Mouse (Mus musculus): ENCODE data around the gene Large2. TPM values are rescaled to one million over a fixed set of nuclear protein-coding genes. Genes with fewer than 3 reads are reported as not detected.

The Large2 gene
- polyA plus RNA-seq, 1 experiment from 2014 or later = 2.7 TPM

GRCm38 (mm10) chr2:92375788-92376187 lies 1.1 kb upstream of the Large2 start:
- 6% methylated on average over 10 of the region's 10 CpGs for WGBS (ENCODE audit: insufficient replicate concordance)
- peaks cover 24% of the 10 kb centered on the region for H3K4me1 ChIP-seq (ENCODE audit: insufficient read depth)
- H3K4me3 ChIP-seq (ENCODE audit: low read depth, low read length) = peak overlapping the region; percentile 85
- peaks cover 6% of the 10 kb centered on the region for H3K27me3 ChIP-seq (ENCODE audit: insufficient read depth, low read length)
- DNase-seq = peak; percentile 31
- H3K9me3 ChIP-seq (ENCODE audit: low read length) = no peaks in the 10 kb centered on the region
- peak overlapping the region; percentile 89 for H3K27ac ChIP-seq (ENCODE audit: low read depth)
- peak overlapping the region; percentile 83 for H3K9ac ChIP-seq (replicated peaks)
- no peak for ATAC-seq
- no peak for TF ChIP-seq CTCF (IDR thresholded peaks at IDR 0.05; ENCODE audit: low read depth)
- no peak for TF ChIP-seq EP300 (IDR thresholded peaks at IDR 0.05; ENCODE audit: low read depth)
- H3K4me2 ChIP-seq (ENCODE audit: low read depth, low read length) = peak overlapping the region; percentile 95
- peaks cover 37% of the 10 kb centered on the region for H3K36me3 ChIP-seq (replicated peaks; ENCODE audit: insufficient read depth, low read length)

- Histone ChIP-seq H3K9me3 (ENCODE audit: low read length) (no peaks in the 10 kb centered on the region), H3K4me2 (ENCODE audit: low read depth, low read length) (peak overlapping the region; percentile 95), H3K36me3 (replicated peaks; ENCODE audit: insufficient read depth, low read length) (peaks cover 31% of the 10 kb centered on the region), H3K4me3 (ENCODE audit: low read depth, low read length) (peak overlapping the region; percentile 85), H3K4me1 (ENCODE audit: insufficient read depth) (peaks cover 24% of the 10 kb centered on the region), H3K9ac (replicated peaks) (peak overlapping the region; percentile 83), H3K27me3 (ENCODE audit: insufficient read depth, low read length) (peaks cover 12% of the 10 kb centered on the region), H3K27ac (ENCODE audit: low read depth) (peak overlapping the region; percentile 89)
- DNase-seq = peak; percentile 96
- TF ChIP-seq EP300 (IDR thresholded peaks at IDR 0.05; ENCODE audit: low read depth) (peak; percentile 73; the same call in 1 of the 2 replicates), CTCF (IDR thresholded peaks at IDR 0.05; ENCODE audit: low read depth) (no peak)
- under 1% methylated on average over 25 of the region's 29 CpGs for WGBS (ENCODE audit: insufficient replicate concordance)
- peak; percentile 91 for ATAC-seq
Observed at GRCm38 (mm10) chr2:92375099-92375623, 492 bp upstream of the Large2 start.

- H3K4me3 ChIP-seq (ENCODE audit: low read depth, low read length) = no peak overlapping the region
- peaks cover 20% of the 10 kb centered on the region for H3K27me3 ChIP-seq (ENCODE audit: insufficient read depth, low read length)
- peaks cover 13% of the 10 kb centered on the region for H3K36me3 ChIP-seq (replicated peaks; ENCODE audit: insufficient read depth, low read length)
- no peak overlapping the region for H3K4me2 ChIP-seq (ENCODE audit: low read depth, low read length)
- ATAC-seq = no peak
- H3K9me3 ChIP-seq (ENCODE audit: low read length) = no peaks in the 10 kb centered on the region
- no peak overlapping the region for H3K9ac ChIP-seq (replicated peaks)
- no peak overlapping the region for H3K27ac ChIP-seq (ENCODE audit: low read depth)
- 72% methylated on average over 11 of the region's 11 CpGs for WGBS (ENCODE audit: insufficient replicate concordance)
- TF ChIP-seq EP300 (IDR thresholded peaks at IDR 0.05; ENCODE audit: low read depth) = no peak
- no peak for TF ChIP-seq CTCF (IDR thresholded peaks at IDR 0.05; ENCODE audit: low read depth)
- no peak for DNase-seq
- H3K4me1 ChIP-seq (ENCODE audit: insufficient read depth) = peaks cover 24% of the 10 kb centered on the region
Observed at GRCm38 (mm10) chr2:92373437-92373813, 1.2 kb downstream of the Large2 start.

- WGBS (ENCODE audit: insufficient replicate concordance) = 55% methylated on average over 9 of the region's 9 CpGs
- DNase-seq (peak; percentile 46), ATAC-seq (no peak)
- no peak for TF ChIP-seq CTCF (IDR thresholded peaks at IDR 0.05; ENCODE audit: low read depth)
- TF ChIP-seq EP300 (IDR thresholded peaks at IDR 0.05; ENCODE audit: low read depth) = no peak
- Histone ChIP-seq H3K9me3 (ENCODE audit: low read length) (no peaks in the 10 kb centered on the region), H3K4me1 (ENCODE audit: insufficient read depth) (peaks cover 24% of the 10 kb centered on the region), H3K27me3 (ENCODE audit: insufficient read depth, low read length) (peaks cover 20% of the 10 kb centered on the region), H3K9ac (replicated peaks) (no peak overlapping the region), H3K36me3 (replicated peaks; ENCODE audit: insufficient read depth, low read length) (peaks cover 8% of the 10 kb centered on the region), H3K27ac (ENCODE audit: low read depth) (no peak overlapping the region), H3K4me2 (ENCODE audit: low read depth, low read length) (no peak overlapping the region), H3K4me3 (ENCODE audit: low read depth, low read length) (no peak overlapping the region)
Observed at GRCm38 (mm10) chr2:92372767-92373436, 1.8 kb downstream of the Large2 start.

GRCm38 (mm10) chr2:92371971-92372690 lies 2.5 kb downstream of the Large2 start:
- DNase-seq (no peak), ATAC-seq (no peak)
- Histone ChIP-seq H3K36me3 (replicated peaks; ENCODE audit: insufficient read depth, low read length) (peaks cover under 1% of the 10 kb centered on the region; the same call in 1 of the 2 replicates), H3K27me3 (ENCODE audit: insufficient read depth, low read length) (peaks cover 20% of the 10 kb centered on the region), H3K9me3 (ENCODE audit: low read length) (no peaks in the 10 kb centered on the region), H3K4me2 (ENCODE audit: low read depth, low read length) (no peak overlapping the region), H3K4me1 (ENCODE audit: insufficient read depth) (peaks cover 24% of the 10 kb centered on the region), H3K4me3 (ENCODE audit: low read depth, low read length) (no peak overlapping the region), H3K27ac (ENCODE audit: low read depth) (no peak overlapping the region), H3K9ac (replicated peaks) (no peak overlapping the region)
- 58% methylated on average over 10 of the region's 10 CpGs for WGBS (ENCODE audit: insufficient replicate concordance)
- TF ChIP-seq EP300 (IDR thresholded peaks at IDR 0.05; ENCODE audit: low read depth) (no peak), CTCF (IDR thresholded peaks at IDR 0.05; ENCODE audit: low read depth) (no peak)
